Mouse (Mus musculus): ENCODE results near the gene 4931406P16Rik. TPM values are rescaled to one million over a fixed set of nuclear protein-coding genes. Genes with fewer than 3 reads are reported as not detected.

The 4931406P16Rik gene
- polyA plus RNA-seq, 1 experiment from 2014 or later: 25.2 TPM

DNA sequence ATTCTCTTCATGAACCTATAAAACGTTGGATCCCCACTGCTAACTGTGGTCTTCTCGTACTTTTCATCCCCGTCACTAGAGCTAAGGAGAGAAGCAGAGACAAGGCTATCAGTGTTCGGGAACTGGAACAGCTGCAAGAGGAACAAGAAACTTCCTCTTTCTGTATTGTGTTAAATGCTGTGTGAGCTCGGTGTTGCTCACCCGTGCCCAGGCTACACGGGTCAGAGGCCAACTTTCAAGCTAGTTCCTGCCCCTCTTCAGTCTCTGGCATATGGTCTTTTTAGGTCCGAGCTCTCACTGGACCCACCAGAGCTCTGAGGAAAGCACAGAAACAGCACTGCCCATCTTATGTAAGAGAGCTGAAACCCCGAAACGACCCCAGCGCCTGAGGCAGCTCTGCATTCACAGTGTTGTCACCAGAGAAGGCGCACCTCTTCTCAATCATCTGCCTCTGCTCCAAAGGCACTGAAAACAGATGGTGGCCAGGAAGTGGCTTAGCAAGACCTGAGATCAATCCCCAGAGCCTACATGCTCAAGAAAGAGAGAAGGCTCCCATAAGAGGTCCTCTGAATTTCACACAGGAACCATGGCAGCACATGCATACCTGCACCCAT lies 123.9 kb downstream of the 4931406P16Rik start:
- no peak for DNase-seq (ENCODE audit: low spot score)
- Histone ChIP-seq H3K27ac (no peak overlapping the region), H3K27me3 (ENCODE audit: insufficient read depth, poor library complexity, severe bottlenecking) (no peaks in the 10 kb centered on the region), H3K4me1 (replicated peaks) (no peaks in the 10 kb centered on the region), H3K9me3 (no peaks in the 10 kb centered on the region), H3K36me3 (peaks cover 82% of the 10 kb centered on the region), H3K4me3 (no peak overlapping the region)
- WGBS: 92% methylated on average over 12 of the region's 12 CpGs

Other genes with a start within 250 kb of the 4931406P16Rik start
- not detected in 2 replicates for gene Scgb1b30, start 218.1 kb downstream of the 4931406P16Rik start, polyA plus RNA-seq (2016; fragmentation: Nextera tagmentation; extraction: Ambion mirVana)
- gene Wtip, start 180.3 kb downstream of the 4931406P16Rik start, polyA plus RNA-seq (2016; fragmentation: Nextera tagmentation; extraction: Ambion mirVana): 4.0 and 4.8 TPM in 2 replicates
- 239 and 277 TPM in 2 replicates for gene Uba2, start 144.0 kb downstream of the 4931406P16Rik start, polyA plus RNA-seq (2016; fragmentation: Nextera tagmentation; extraction: Ambion mirVana)
- gene Pdcd2l, start 116.9 kb downstream of the 4931406P16Rik start, polyA plus RNA-seq (2016; fragmentation: Nextera tagmentation; extraction: Ambion mirVana): 82.2 and 85.5 TPM in 2 replicates
- 313 and 393 TPM in 2 replicates for gene Gpi1, start 83.2 kb downstream of the 4931406P16Rik start, polyA plus RNA-seq (2016; fragmentation: Nextera tagmentation; extraction: Ambion mirVana)
- not detected in 2 replicates for gene Gm6096, start 62.5 kb downstream of the 4931406P16Rik start, polyA plus RNA-seq (2016; fragmentation: Nextera tagmentation; extraction: Ambion mirVana)
- 84.5 and 104 TPM in 2 replicates for gene Lsm14a, start 79.8 kb upstream of the 4931406P16Rik start, polyA plus RNA-seq (2016; fragmentation: Nextera tagmentation; extraction: Ambion mirVana)

All from hindbrain, embryonic 10.5 days (tissue).